Mouse (Mus musculus) heart, postnatal 0 days (tissue): Measurements from ENCODE around the gene Lonp2. TPM values are rescaled to one million over a fixed set of nuclear protein-coding genes. Genes with fewer than 3 reads are reported as not detected.

Source experiments
- ATAC-seq: fragments of 200-750 bp; cut with Nextera tagmentation; 2 replicates; pipeline ENCODE4 v1.8.0; 2017; ENCODE audit warnings: low read depth, moderate number of reproducible peaks, moderate library complexity; ENCODE audit not compliant: insufficient read depth
- DNase-seq: peaks from one replicate; pipeline ENCODE4 v3.0.0-alpha.2; 2016; ENCODE audit warnings: low spot score
- H3K27ac ChIP-seq: fragments of 300-500 bp; sonication (generic); 2 replicates; pipeline ENCODE4 v1.5.1; 2014; ENCODE audit warnings: low read depth, mild to moderate bottlenecking
- H3K27me3 ChIP-seq: fragments of 300-500 bp; sonication (generic); 2 replicates; pipeline ENCODE4 v1.6.1; 2014; ENCODE audit warnings: low read length, mixed read lengths; ENCODE audit not compliant: control insufficient read depth, insufficient read depth
- H3K36me3 ChIP-seq: fragments of 300-500 bp; sonication (generic); replicated peaks from 2 replicates; pipeline ENCODE4 v1.6.1; 2014; ENCODE audit warnings: low read length, mixed read lengths; ENCODE audit not compliant: control insufficient read depth, insufficient read depth
- H3K4me1 ChIP-seq: fragments of 300-500 bp; sonication (generic); 2 replicates; pipeline ENCODE4 v1.6.1; 2014; ENCODE audit warnings: antibody characterized with exemption; ENCODE audit not compliant: control insufficient read depth, insufficient read depth
- H3K4me2 ChIP-seq: fragments of 300-500 bp; sonication (generic); 2 replicates; pipeline ENCODE4 v1.6.1; 2014; ENCODE audit warnings: low read depth, mild to moderate bottlenecking, low read length, moderate library complexity
- H3K4me3 ChIP-seq: fragments of 300-500 bp; sonication (generic); 2 replicates; pipeline ENCODE4 v1.5.1; 2014; ENCODE audit warnings: low read depth, low read length
- H3K9ac ChIP-seq: fragments of 300-500 bp; sonication (generic); replicated peaks from 2 replicates; pipeline ENCODE4 v1.6.1; 2014; ENCODE audit warnings: low read depth, low read length, mixed read lengths
- H3K9me3 ChIP-seq: fragments of 300-500 bp; sonication (generic); replicated peaks from 2 replicates; pipeline ENCODE4 v1.6.1; 2016; ENCODE audit warnings: low read length; ENCODE audit not compliant: control insufficient read depth
- CTCF ChIP-seq: IDR thresholded peaks from 2 replicates; pipeline ENCODE4 v1.5.1; 2016; ENCODE audit warnings: antibody characterized with exemption, control low read depth, low read depth
- EP300 ChIP-seq: IDR thresholded peaks from 2 replicates; pipeline ENCODE4 v1.6.1; 2016; ENCODE audit warnings: antibody characterized with exemption, low read depth
- WGBS: fragments of 180-500 bp; shearing (Covaris S2); extraction: QIAGEN DNeasy Blood & Tissue Kit; methylation state at CpG from one replicate; pipeline ENCODE4 v1.1.7; 2014; 5-methylcytosine and 5-hydroxymethylcytosine counted together
- polyA plus RNA-seq: library from polyadenylated mRNA; unstranded; fragments of >200 nt; fragmentation: Nextera tagmentation; extraction: Ambion mirVana; gene quantifications from 2 replicates; pipeline ENCODE4 v1.2.1, GENCODE M21; 2015
- total RNA-seq: library from RNA; depleted of rRNA; stranded (reverse); fragments of >200 nt; gene quantifications from 2 replicates; pipeline ENCODE4 v1.2.3, GENCODE M21; 2014; ENCODE audit warnings: low replicate concordance

Lonp2 gene
- total and polyA plus RNA-seq, 2 experiments from 2014 or later, result 60.1 to 63.0 TPM

GRCm38 (mm10) chr8:86593099-86593498, 30.7 kb upstream of the Lonp2 start:
- TF ChIP-seq CTCF (no peak), EP300 (no peak)
- Histone ChIP-seq H3K4me1 (no peaks in the 10 kb centered on the region), H3K36me3 (no peaks in the 10 kb centered on the region), H3K9ac (no peak overlapping the region), H3K4me2 (no peak overlapping the region), H3K9me3 (no peaks in the 10 kb centered on the region), H3K27ac (no peak overlapping the region), H3K4me3 (no peak overlapping the region), H3K27me3 (no peaks in the 10 kb centered on the region)
- ATAC-seq (no peak), DNase-seq (no peak)
- WGBS, result 48% methylated on average over 10 of the region's 10 CpGs

GRCm38 (mm10) chr8:86594159-86594796, 29.6 kb upstream of the Lonp2 start:
- Histone ChIP-seq H3K4me2 (no peak overlapping the region), H3K4me3 (no peak overlapping the region), H3K9me3 (no peaks in the 10 kb centered on the region), H3K36me3 (no peaks in the 10 kb centered on the region), H3K9ac (no peak overlapping the region), H3K4me1 (no peaks in the 10 kb centered on the region), H3K27ac (no peak overlapping the region), H3K27me3 (no peaks in the 10 kb centered on the region)
- 51% methylated on average over 3 of the region's 3 CpGs for WGBS
- no peak for ATAC-seq
- DNase-seq, result no peak
- no peak for TF ChIP-seq EP300
- no peak for TF ChIP-seq CTCF

- no peak for TF ChIP-seq EP300
- TF ChIP-seq CTCF, result no peak
- Histone ChIP-seq H3K9me3 (no peaks in the 10 kb centered on the region), H3K4me1 (no peaks in the 10 kb centered on the region), H3K4me3 (no peak overlapping the region), H3K4me2 (no peak overlapping the region), H3K9ac (no peak overlapping the region), H3K27me3 (no peaks in the 10 kb centered on the region), H3K36me3 (no peaks in the 10 kb centered on the region), H3K27ac (no peak overlapping the region)
- ATAC-seq (no peak), DNase-seq (no peak)
- 73% methylated on average over 5 of the region's 5 CpGs for WGBS
Observed at GRCm38 (mm10) chr8:86595671-86596070, 28.2 kb upstream of the Lonp2 start.

- DNase-seq (no peak), ATAC-seq (no peak)
- no peaks in the 10 kb centered on the region for H3K27me3 ChIP-seq
- no peak overlapping the region for H3K27ac ChIP-seq
- H3K4me2 ChIP-seq, result no peak overlapping the region
- no peaks in the 10 kb centered on the region for H3K4me1 ChIP-seq
- TF ChIP-seq EP300 (no peak), CTCF (no peak)
- no peaks in the 10 kb centered on the region for H3K9me3 ChIP-seq
- H3K4me3 ChIP-seq, result no peak overlapping the region
- 77% methylated on average over 7 of the region's 7 CpGs for WGBS
- no peak overlapping the region for H3K9ac ChIP-seq
- H3K36me3 ChIP-seq, result no peaks in the 10 kb centered on the region
Observed at GRCm38 (mm10) chr8:86597681-86598080, 26.2 kb upstream of the Lonp2 start.

GRCm38 (mm10) chr8:86599299-86599698, 24.5 kb upstream of the Lonp2 start:
- H3K4me3 ChIP-seq, result no peak overlapping the region
- ATAC-seq, result no peak
- H3K9me3 ChIP-seq, result no peaks in the 10 kb centered on the region
- 78% methylated on average over 6 of the region's 6 CpGs for WGBS
- DNase-seq, result no peak
- H3K27me3 ChIP-seq, result no peaks in the 10 kb centered on the region
- no peak for TF ChIP-seq CTCF
- no peak for TF ChIP-seq EP300
- H3K4me1 ChIP-seq, result no peaks in the 10 kb centered on the region
- no peak overlapping the region for H3K9ac ChIP-seq
- no peaks in the 10 kb centered on the region for H3K36me3 ChIP-seq
- H3K27ac ChIP-seq, result no peak overlapping the region
- H3K4me2 ChIP-seq, result no peak overlapping the region

- no peaks in the 10 kb centered on the region for H3K27me3 ChIP-seq
- WGBS, result 60% methylated on average over 3 of the region's 3 CpGs
- H3K9ac ChIP-seq, result no peak overlapping the region
- ATAC-seq (no peak), DNase-seq (no peak)
- no peak overlapping the region for H3K4me2 ChIP-seq
- H3K4me3 ChIP-seq, result no peak overlapping the region
- no peaks in the 10 kb centered on the region for H3K9me3 ChIP-seq
- TF ChIP-seq CTCF (no peak), EP300 (no peak)
- H3K27ac ChIP-seq, result no peak overlapping the region
- no peaks in the 10 kb centered on the region for H3K4me1 ChIP-seq
- H3K36me3 ChIP-seq, result no peaks in the 10 kb centered on the region
Observed at GRCm38 (mm10) chr8:86600311-86600710, 23.5 kb upstream of the Lonp2 start.
